Mouse (Mus musculus) WW6 (cell line): Measurements from ENCODE around the gene Tcap.

Experiments
- DNase-seq: peaks from one replicate; pipeline ENCODE4 v3.0.0-alpha.2; 2013; ENCODE audit warnings: low read depth, low spot score

Tcap gene

DNA sequence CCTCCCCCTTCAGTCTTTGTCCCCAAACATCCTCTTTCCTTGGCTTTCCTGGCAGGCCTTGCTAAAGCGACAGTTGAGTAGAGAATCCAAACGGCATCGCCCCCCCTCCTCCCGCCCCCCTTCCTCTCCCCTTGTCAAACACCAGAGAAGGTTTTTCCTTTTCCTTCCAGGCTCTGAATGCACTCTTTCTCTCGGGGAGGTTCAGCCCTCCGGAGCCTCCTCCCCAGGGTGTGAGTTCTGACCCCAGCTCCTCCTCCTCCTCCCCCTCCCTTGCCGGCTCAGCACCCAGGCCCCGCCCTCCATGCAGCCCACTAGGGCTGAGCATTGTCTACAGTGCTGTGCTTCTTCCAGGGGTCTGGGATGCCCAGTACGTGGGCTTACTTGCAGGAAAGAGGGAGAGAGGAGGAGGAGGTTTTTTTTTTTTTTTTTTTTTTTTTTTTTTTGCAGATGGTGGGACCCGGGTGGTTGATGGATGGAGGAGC is 25.8 kb downstream of the Tcap start:
- no peak for DNase-seq

DNA sequence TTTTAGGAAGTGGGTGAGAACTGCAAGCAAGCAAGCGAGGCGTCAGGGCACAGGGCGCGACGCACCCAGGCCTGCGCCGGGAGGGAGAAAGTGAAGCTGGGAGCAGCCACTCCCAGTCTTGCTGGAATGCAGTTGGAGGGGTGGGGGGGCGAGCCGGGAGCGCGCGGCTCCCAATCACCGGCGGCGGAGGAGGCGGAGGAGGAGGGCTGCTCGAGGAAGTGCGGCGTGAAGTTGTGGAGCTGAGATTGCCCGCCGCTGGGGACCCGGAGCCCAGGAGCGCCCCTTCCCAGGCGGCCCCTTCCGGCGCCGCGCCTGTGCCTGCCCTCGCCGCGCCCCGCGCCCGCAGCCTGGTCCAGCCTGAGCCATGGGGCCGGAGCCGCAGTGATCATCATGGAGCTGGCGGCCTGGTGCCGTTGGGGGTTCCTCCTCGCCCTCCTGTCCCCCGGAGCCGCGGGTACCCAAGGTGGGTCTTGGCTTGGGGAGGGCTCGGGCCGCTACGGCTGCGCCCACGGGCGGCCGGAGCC is 28.7 kb downstream of the Tcap start, which contains the start of gene Erbb2:
Gene Erbb2, plus strand, starts transcription at position 198 of the 524 bp plus-strand sequence.
- peak; percentile 78 for DNase-seq

DNA sequence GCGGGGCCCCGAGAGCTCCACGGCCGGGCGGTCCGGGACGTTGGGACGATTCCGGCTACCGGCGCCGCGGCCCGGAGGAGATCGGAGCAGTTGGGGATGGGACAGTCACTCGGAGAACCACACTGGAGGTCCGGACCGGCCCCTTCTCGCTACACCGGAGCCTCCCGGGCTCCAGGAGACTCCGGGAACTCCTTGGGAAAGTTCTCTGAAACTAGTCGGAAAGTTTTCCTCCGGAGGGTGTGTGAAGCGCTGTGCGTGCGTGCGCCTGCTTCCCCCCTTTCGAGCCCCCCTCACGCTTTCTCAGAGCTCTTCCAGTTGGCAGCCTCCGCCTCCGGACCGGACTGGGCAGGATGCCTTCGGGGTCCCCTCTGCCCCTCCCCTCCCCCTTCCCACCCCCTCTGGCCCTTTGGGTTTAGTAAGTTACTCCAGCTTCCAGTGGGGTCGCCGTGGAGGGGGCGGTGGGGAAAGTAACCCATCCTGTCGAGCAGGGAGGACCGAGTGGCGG is 29.2 kb downstream of the Tcap start:
- no peak for DNase-seq

DNA sequence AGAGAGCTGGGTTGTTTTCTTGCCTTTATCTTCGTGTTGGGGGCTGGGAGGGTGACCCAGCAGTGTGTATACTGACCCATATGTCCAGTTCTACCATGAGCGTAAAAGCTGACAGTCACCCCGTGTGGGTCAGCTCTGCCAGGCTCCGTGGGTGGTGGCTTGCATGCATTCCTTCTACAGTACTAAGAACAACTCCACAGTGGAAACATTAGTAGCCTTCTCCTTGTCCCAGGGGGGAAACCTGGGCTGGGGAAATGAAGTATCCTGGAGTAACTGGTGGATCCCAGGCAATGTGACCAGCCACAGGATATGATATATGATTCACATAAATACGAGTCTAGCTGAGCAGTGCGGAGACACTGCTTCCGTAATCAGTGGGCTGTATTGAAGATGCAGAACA is 30.1 kb downstream of the Tcap start:
- no peak for DNase-seq

DNA sequence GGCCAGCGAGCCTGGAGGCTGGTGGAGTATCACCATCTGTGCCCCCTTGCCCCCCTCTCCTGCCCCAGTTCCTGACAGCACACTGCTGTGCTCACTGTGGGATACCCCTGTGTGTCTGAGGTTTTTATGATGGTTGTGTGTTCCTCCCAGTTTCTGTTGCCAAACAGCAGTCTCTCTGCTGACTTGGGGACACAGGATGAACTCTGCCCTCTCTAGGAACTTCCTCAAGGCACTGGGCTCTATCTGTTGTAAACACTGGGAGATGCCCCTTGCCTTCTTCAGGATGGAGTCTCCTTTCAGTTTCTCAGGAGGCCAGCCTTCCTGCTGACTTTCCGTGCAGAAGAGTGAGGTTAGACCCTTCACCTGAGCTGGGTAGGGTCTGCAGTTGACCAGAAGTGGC is 30.6 kb downstream of the Tcap start:
- no peak for DNase-seq

DNA sequence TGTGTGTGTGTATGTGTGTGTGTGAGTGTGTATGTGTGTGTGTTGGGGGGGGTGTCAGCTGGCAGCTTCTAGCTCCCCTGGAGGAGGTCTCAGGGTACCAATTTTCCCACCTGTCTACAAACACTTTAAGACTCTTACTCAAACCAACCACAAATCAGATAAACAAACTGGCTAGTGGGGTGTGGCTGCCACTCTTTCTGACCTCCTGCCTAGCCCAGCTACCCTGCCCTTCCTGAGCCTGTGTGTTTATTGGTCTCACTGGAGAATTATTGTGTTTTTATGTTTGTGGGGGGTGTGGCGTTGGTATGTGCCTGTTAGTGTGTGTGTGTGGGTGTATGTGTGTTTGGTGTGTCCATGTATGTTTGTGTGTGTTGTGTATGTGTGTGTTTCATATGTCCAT is 33.5 kb downstream of the Tcap start:
- DNase-seq = no peak

DNA sequence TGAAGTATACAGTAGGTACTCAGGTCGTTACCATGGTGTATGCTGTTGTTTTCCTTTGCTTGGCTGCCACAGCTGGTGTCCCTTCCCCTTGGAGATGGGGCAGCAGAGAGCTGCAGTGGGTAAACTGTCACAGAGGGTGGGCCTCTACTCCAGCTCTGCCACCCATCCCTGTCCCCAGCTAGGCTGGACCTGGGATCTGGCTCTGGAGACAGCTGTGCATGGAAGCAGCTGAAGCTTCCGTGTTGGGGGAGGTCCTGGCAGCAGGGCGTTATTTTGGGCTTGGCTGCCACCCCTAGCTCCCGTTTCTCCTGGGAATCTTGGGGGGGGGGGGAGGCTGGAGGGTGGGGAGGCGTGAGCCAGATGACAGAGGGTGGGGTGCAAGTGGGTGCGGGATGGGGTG is 34.7 kb downstream of the Tcap start:
- no peak for DNase-seq

DNA sequence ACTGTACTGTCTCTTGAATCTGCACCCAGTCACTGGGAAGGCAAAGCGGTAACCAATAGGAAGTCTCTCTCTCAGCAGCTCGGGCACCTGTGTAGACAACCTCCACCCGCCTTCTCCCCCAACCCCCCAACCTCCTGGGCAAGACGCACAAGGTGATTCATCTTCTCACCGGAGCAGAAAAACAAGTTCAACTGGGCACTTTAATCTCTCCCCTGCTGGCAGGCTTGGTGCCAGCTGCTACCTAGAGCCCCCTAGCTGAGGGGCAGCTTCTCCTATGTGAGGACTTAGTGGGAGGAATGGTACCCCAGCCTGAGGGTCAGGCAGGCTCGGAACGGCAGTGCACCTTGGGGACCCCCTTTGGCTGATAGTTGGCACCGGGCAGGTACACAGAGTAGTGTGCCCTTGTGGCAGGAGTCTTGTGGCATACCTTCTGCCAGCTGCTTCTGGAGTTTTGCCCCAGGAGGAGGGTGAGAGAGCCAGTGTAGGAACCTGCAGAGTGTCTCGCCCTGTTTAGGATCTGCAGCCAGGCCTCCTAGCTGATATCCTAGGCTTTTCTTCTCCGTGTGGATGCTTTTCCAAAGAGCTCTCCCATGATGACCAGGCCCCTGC is 35.4 kb downstream of the Tcap start:
- no peak for DNase-seq

DNA sequence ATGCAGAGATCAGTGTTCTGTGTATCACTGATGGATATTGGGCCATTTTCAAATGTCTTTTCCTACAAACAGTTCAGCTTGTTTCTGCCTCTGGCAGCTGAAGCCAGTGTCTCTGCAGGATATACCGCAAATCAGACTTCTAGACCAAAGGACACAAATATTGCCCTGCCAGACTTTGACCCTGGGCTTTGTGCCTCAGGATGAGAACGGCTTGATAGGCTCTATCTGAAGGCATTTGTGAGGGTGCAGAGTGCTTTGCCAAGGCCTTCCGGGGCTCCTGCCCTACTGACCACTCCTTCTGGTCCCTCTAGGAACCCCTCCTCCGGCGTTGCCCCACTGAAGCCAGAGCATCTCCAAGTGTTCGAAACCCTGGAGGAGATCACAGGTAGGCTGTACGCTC is 43.0 kb downstream of the Tcap start:
- no peak for DNase-seq

DNA sequence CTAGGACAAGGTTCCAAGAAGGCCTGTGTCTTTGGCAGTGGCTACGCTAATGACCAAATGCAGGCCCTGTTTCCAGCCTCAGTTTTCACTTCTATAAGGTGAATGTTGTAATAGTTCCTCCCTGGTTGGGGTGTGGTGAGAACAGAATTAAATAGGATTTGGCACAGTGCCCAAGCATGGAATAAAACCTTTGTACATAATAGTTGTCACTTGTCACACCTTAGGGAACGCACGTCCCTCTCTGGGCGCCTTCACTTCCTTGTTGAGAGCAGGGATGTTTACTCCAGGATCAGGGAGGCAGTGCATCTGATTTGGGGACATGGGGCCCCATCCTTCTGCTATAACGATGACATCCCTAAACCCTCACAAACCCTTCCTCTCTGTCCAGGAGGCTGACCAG is 44.8 kb downstream of the Tcap start:
- DNase-seq = no peak

DNA sequence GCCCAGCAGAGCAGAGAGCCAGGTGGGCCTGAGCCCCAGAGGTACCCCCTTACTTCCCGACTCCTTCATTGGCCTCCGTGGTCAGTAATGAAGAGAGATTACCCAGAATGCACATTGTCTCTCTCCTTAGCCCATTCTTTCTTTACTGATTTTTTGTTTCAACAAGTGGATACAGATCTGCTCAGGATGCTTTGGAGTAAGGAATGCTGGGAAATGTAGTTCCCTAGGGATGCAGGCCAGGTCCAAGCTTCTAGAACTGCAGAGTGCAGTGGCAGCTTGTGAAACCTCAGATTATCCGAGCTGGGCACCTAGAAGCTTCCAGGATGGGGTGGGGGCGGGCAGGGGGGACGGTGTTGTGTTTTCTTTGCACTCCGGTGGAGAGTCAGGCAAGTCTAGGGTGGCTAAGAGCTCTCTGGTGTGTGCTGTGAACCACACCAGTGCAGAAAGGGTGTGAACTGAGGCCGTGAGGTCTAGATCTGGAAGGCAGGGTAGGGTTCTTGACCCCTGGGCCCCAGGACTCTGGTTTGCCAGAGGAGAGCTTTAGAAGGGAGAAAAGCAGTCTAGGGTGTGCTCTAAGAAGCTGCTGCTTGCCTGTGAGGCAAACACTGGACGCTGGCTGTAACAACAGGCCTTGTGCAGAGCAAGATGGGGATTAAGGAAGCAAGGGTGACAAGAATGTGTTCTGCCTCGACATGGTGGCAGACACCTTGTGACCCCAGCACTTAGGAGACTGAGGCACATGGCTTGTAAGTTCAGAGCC is 48.3 kb downstream of the Tcap start:
- DNase-seq = no peak
